Mouse (Mus musculus) embryonic facial prominence, embryonic 11.5 days (tissue): ENCODE results near the gene Baiap2l1. TPM values are rescaled to one million over a fixed set of nuclear protein-coding genes. Genes with fewer than 3 reads are reported as not detected.

ENCODE experiments used
- ATAC-seq: fragments of 200-750 bp; cut with Nextera tagmentation; replicated peaks from 2 replicates; pipeline ENCODE4 v1.8.0; 2017; ENCODE audit warnings: low read depth; ENCODE audit not compliant: insufficient number of reproducible peaks, low FRiP score, low TSS enrichment
- DNase-seq: peaks from one replicate; pipeline ENCODE4 v3.0.0-alpha.2; 2015; ENCODE audit warnings: low spot score
- H3K27ac ChIP-seq: fragments of 300-500 bp; sonication (generic); replicated peaks from 2 replicates; pipeline ENCODE4 v1.5.1; 2014; ENCODE audit warnings: mild to moderate bottlenecking, low read depth, low read length, control low read depth
- H3K27me3 ChIP-seq: fragments of 300-500 bp; sonication (generic); 2 replicates; pipeline ENCODE4 v1.6.1; 2014; ENCODE audit warnings: mild to moderate bottlenecking, low read length, moderate library complexity, mixed read lengths; ENCODE audit not compliant: control insufficient read depth, insufficient read depth
- H3K36me3 ChIP-seq: fragments of 300-500 bp; sonication (generic); replicated peaks from 2 replicates; pipeline ENCODE4 v1.6.1; 2014; ENCODE audit warnings: low read depth, mild to moderate bottlenecking, low read length, moderate library complexity, mixed read lengths; ENCODE audit not compliant: control insufficient read depth, insufficient read depth
- H3K4me1 ChIP-seq: fragments of 300-500 bp; sonication (generic); 2 replicates; pipeline ENCODE4 v1.6.1; 2014; ENCODE audit warnings: low read length, mixed read lengths; ENCODE audit not compliant: control insufficient read depth, insufficient read depth
- H3K4me2 ChIP-seq: fragments of 300-500 bp; sonication (generic); 2 replicates; pipeline ENCODE4 v1.6.1; 2014; ENCODE audit warnings: low read depth, mild to moderate bottlenecking, control low read depth, low read length, moderate library complexity
- H3K4me3 ChIP-seq: fragments of 300-500 bp; sonication (generic); 2 replicates; pipeline ENCODE4 v1.5.1; 2014; ENCODE audit warnings: low read depth, low read length, control low read depth
- H3K9ac ChIP-seq: fragments of 300-500 bp; sonication (generic); replicated peaks from 2 replicates; pipeline ENCODE4 v1.6.1; 2014; ENCODE audit warnings: mild to moderate bottlenecking, control low read depth, low read length
- H3K9me3 ChIP-seq: fragments of 300-500 bp; sonication (generic); replicated peaks from 2 replicates; pipeline ENCODE4 v1.6.1; 2016; ENCODE audit warnings: mild to moderate bottlenecking, low read length, inconsistent platforms, mixed read lengths; ENCODE audit not compliant: control insufficient read depth
- WGBS: fragments of 180-500 bp; shearing (Covaris S2); extraction: QIAGEN DNeasy Blood & Tissue Kit; methylation state at CpG from one replicate; pipeline ENCODE4 v1.1.7; 2014; 5-methylcytosine and 5-hydroxymethylcytosine counted together
- polyA plus RNA-seq: library from polyadenylated mRNA; unstranded; fragments of >200 nt; fragmentation: Nextera tagmentation; extraction: Ambion mirVana; gene quantifications from 2 replicates; pipeline ENCODE4 v1.2.1, GENCODE M21; 2014

Baiap2l1 gene
- polyA plus RNA-seq, 1 experiment from 2014 or later = 3.8 TPM

DNA sequence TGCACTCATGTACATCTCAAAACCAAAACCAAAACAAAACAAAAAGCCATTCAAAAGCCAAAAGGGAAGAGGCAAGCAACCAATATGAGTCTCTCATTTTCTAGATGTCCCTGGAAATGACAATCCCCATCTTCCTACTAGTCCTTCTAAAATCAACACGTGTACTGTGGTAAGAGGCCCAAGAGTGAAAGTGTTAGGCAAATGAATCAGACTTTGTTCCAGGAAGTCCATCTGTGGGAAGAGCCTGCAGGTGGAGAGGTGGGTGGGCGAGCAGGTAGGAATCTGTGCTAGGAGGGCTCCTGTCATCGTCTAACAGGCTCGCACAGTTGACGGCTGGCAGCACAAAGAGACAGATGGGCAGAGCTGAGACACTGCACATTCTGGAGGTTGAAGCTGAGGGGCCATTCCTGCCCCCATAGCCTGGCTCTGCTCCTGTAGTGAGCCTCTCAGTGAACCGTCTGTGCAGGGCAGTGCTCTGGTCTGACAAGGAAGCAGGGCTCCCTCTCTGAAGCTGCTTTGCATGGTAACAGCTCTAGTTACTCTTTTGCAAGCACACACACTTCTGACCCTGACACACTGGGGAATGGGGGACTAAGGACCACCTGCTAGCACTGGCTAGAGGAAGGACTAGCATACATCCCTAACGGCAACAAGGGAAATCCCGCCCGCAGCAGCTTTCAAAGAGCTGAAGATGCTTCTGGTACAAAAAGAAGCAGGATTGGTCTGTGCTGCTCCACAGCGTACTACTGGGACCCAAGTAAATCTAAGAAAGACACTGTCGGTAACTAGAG lies 75.2 kb downstream of the Baiap2l1 start:
- no peaks in the 10 kb centered on the region for H3K4me1 ChIP-seq
- ATAC-seq (no peak), DNase-seq (no peak)
- no peaks in the 10 kb centered on the region for H3K27me3 ChIP-seq
- H3K9me3 ChIP-seq = no peaks in the 10 kb centered on the region
- no peak overlapping the region for H3K27ac ChIP-seq
- no peak overlapping the region for H3K4me2 ChIP-seq
- no peaks in the 10 kb centered on the region; the same call in 1 of the 2 replicates for H3K36me3 ChIP-seq
- 88% methylated on average over 11 of the region's 11 CpGs for WGBS
- H3K9ac ChIP-seq = no peak overlapping the region
- no peak overlapping the region for H3K4me3 ChIP-seq

DNA sequence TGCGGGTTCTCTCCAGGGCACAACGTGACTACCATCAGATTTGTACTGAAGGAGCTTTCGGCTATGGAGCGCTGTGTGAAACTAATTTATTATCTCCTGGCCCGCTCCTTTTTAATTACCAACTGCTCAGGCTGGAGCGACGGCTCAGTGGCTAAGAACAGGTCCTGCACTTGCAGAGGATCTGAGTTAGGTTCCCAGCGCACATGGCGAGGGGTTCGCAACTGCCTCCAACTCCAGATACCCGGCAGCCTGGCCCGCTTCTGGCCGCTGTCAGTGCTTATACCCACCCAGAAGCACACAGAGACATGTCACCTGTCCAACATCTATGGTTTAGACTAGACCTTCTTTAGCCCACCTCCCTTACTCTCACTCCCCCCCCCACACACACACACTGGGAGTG lies 78.0 kb downstream of the Baiap2l1 start:
- no peak overlapping the region for H3K4me2 ChIP-seq
- 96% methylated on average over 13 of the region's 13 CpGs for WGBS
- no peak overlapping the region for H3K27ac ChIP-seq
- ATAC-seq (no peak), DNase-seq (no peak)
- no peaks in the 10 kb centered on the region for H3K9me3 ChIP-seq
- no peak overlapping the region for H3K9ac ChIP-seq
- no peaks in the 10 kb centered on the region for H3K27me3 ChIP-seq
- H3K4me3 ChIP-seq = no peak overlapping the region
- H3K36me3 ChIP-seq = no peaks in the 10 kb centered on the region; the same call in 1 of the 2 replicates
- H3K4me1 ChIP-seq = no peaks in the 10 kb centered on the region

GRCm38 (mm10) chr5:144279081-144279541 lies 78.8 kb downstream of the Baiap2l1 start:
- H3K27ac ChIP-seq = no peak overlapping the region
- H3K4me2 ChIP-seq = no peak overlapping the region
- H3K27me3 ChIP-seq = no peaks in the 10 kb centered on the region
- H3K4me1 ChIP-seq = no peaks in the 10 kb centered on the region
- DNase-seq = no peak
- H3K4me3 ChIP-seq = no peak overlapping the region
- no peak overlapping the region for H3K9ac ChIP-seq
- no peaks in the 10 kb centered on the region for H3K9me3 ChIP-seq
- WGBS = 74% methylated on average over 9 of the region's 9 CpGs
- H3K36me3 ChIP-seq = no peaks in the 10 kb centered on the region; the same call in none of the 2 replicates
- no peak for ATAC-seq

GRCm38 (mm10) chr5:144278374-144278960 lies 79.4 kb downstream of the Baiap2l1 start:
- ATAC-seq = no peak
- Histone ChIP-seq H3K9ac (no peak overlapping the region), H3K9me3 (no peaks in the 10 kb centered on the region), H3K4me3 (no peak overlapping the region), H3K4me1 (no peaks in the 10 kb centered on the region), H3K36me3 (no peaks in the 10 kb centered on the region; the same call in none of the 2 replicates), H3K27ac (no peak overlapping the region), H3K27me3 (no peaks in the 10 kb centered on the region), H3K4me2 (no peak overlapping the region)
- 92% methylated on average over 11 of the region's 13 CpGs for WGBS
- no peak for DNase-seq

GRCm38 (mm10) chr5:144276898-144277630 lies 80.8 kb downstream of the Baiap2l1 start:
- ATAC-seq = no peak
- WGBS = 84% methylated on average over 17 of the region's 17 CpGs
- no peaks in the 10 kb centered on the region for H3K4me1 ChIP-seq

GRCm38 (mm10) chr5:144274904-144275303 lies 83.0 kb downstream of the Baiap2l1 start:
- H3K9ac ChIP-seq = no peak overlapping the region
- H3K9me3 ChIP-seq = no peaks in the 10 kb centered on the region
- H3K27ac ChIP-seq = no peak overlapping the region
- ATAC-seq = no peak
- WGBS = 73% methylated on average over 6 of the region's 6 CpGs
- no peak for DNase-seq
- no peaks in the 10 kb centered on the region for H3K4me1 ChIP-seq
- H3K4me3 ChIP-seq = no peak overlapping the region
- H3K36me3 ChIP-seq = no peaks in the 10 kb centered on the region; the same call in none of the 2 replicates
- no peaks in the 10 kb centered on the region for H3K27me3 ChIP-seq
- H3K4me2 ChIP-seq = no peak overlapping the region

More at GRCm38 (mm10) chr5:144276898-144277630, 80.8 kb downstream of the Baiap2l1 start:
- Histone ChIP-seq H3K9ac (no peak overlapping the region), H3K27me3 (no peaks in the 10 kb centered on the region), H3K9me3 (no peaks in the 10 kb centered on the region), H3K4me2 (no peak overlapping the region), H3K36me3 (no peaks in the 10 kb centered on the region; the same call in none of the 2 replicates), H3K27ac (no peak overlapping the region), H3K4me3 (no peak overlapping the region)
- DNase-seq = no peak

GRCm38 (mm10) chr5:144271772-144272171 lies 86.1 kb downstream of the Baiap2l1 start:
- Histone ChIP-seq H3K4me1 (no peaks in the 10 kb centered on the region), H3K9ac (no peak overlapping the region), H3K27ac (no peak overlapping the region), H3K27me3 (no peaks in the 10 kb centered on the region), H3K9me3 (no peaks in the 10 kb centered on the region), H3K4me3 (no peak overlapping the region), H3K4me2 (no peak overlapping the region), H3K36me3 (no peaks in the 10 kb centered on the region; the same call in 1 of the 2 replicates)
- ATAC-seq (no peak), DNase-seq (no peak)
- 65% methylated on average over 5 of the region's 5 CpGs for WGBS
